Mouse (Mus musculus) C2C12 (cell line): Measurements from ENCODE around the gene Klhl26. TPM values are rescaled to one million over a fixed set of nuclear protein-coding genes. Genes with fewer than 3 reads are reported as not detected.
A peak's percentile ranks its signal among the peaks of the same experiment; 100 is the strongest.

Experiments
- H3K27me3 ChIP-seq: one replicate; pipeline ENCODE4 v1.6.1; 2011; ENCODE audit not compliant: control insufficient read depth, insufficient read depth, insufficient read length
- H3K36me3 ChIP-seq: one replicate; pipeline ENCODE4 v1.6.1; 2011; ENCODE audit not compliant: control insufficient read depth, insufficient read depth
- H3K4me3 ChIP-seq: one replicate; pipeline ENCODE4 v1.5.1; 2011; ENCODE audit warnings: mild to moderate bottlenecking, control low read depth; ENCODE audit not compliant: poor library complexity, insufficient read depth, severe bottlenecking
- H3K79me2 ChIP-seq: one replicate; pipeline ENCODE4 v1.6.1; 2011; ENCODE audit not compliant: control insufficient read depth, insufficient read depth
- H3K79me3 ChIP-seq: one replicate; pipeline ENCODE4 v1.6.1; 2011; ENCODE audit warnings: low read depth, control low read depth
- H3ac ChIP-seq: one replicate; pipeline ENCODE3; 2011; ENCODE audit warnings: low read depth; ENCODE audit not compliant: control insufficient read depth, insufficient read length
- CEBPB ChIP-seq: IDR thresholded peaks from one replicate; pipeline ENCODE4 v1.6.1; 2011; ENCODE audit warnings: low read depth, mild to moderate bottlenecking, control low read depth, moderate library complexity
- CTCF ChIP-seq: IDR thresholded peaks from one replicate; pipeline ENCODE4 v1.5.1; 2011; ENCODE audit not compliant: control insufficient read depth, insufficient read depth, insufficient read length
- FOSL1 ChIP-seq: IDR thresholded peaks from one replicate; pipeline ENCODE4 v1.8.0; 2011; ENCODE audit warnings: mild to moderate bottlenecking, low read length; ENCODE audit not compliant: poor library complexity, insufficient read depth, severe bottlenecking
- MAX ChIP-seq: IDR thresholded peaks from one replicate; pipeline ENCODE4 v1.6.1; 2011; ENCODE audit warnings: mild to moderate bottlenecking, control low read depth
- MYOD1 ChIP-seq: IDR thresholded peaks from one replicate; pipeline ENCODE4 v1.6.1; 2011; ENCODE audit warnings: low read depth; ENCODE audit not compliant: control insufficient read depth, insufficient read length
- MYOG ChIP-seq: IDR thresholded peaks from one replicate; pipeline ENCODE4 v1.6.1; 2011; ENCODE audit not compliant: control insufficient read depth, insufficient read length; ENCODE audit errors: extremely low read depth
- USF1 ChIP-seq: IDR thresholded peaks from one replicate; pipeline ENCODE4 v1.6.1; 2011; ENCODE audit warnings: low read depth, mild to moderate bottlenecking, control low read depth, moderate library complexity
- polyA plus RNA-seq: library from polyadenylated mRNA; unstranded; fragments of >200 nt; fragmentation: generic; extraction: Trizol; gene quantifications from one replicate; pipeline ENCODE4 v1.2.1, GENCODE M21; 2012; ENCODE audit warnings: missing spikeins

The Klhl26 gene
- polyA plus RNA-seq, 1 experiment = 34.4 TPM

DNA sequence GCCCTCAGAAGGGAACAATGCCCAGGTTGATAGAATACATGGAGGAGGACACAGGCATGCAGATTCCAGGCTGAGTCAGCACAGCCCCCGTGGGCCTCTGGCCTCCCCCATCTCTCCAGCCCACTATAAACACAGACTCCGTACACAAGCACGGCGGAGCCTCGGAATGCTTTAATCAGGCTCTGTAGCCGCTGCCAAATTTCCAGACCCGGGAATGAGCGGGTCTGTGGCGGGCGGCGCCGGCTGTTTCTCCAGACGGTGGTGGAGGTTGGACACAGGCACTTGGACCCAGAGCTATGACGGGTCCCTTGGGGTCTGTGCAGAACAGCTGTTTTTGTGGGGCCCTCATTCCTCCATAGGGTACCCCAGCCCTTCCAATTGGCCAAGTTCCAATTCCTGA lies 57.8 kb downstream of the Klhl26 start:
- Histone ChIP-seq H3K79me3 (peaks cover 2% of the 10 kb centered on the region), H3ac (no peak overlapping the region), H3K36me3 (peaks cover 2% of the 10 kb centered on the region), H3K27me3 (no peaks in the 10 kb centered on the region), H3K79me2 (peaks cover 12% of the 10 kb centered on the region), H3K4me3 (no peak overlapping the region)
- TF ChIP-seq CTCF (no peak), FOSL1 (no peak), MYOG (no peak)

DNA sequence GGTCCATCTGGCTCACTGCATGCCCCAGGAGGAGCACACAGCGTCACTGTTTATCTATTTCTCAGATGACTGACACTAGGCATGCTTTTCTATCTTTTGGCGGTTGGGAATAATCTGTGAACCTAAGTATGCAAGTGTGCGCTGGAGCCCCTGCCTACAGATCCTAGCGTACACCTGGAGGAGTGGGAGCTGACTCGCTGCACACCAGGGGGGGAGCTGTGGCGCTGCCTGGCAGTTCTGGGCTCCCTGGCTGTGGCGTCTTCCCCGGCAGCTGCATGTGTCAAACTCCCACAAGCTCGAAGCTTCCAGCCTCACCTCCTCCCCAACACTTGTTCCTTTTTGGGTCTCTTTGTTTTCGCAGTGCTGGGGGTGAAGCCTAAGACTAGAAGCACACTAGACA lies 58.9 kb downstream of the Klhl26 start:
- H3K36me3 ChIP-seq = peaks cover 5% of the 10 kb centered on the region
- peaks cover 17% of the 10 kb centered on the region for H3K79me2 ChIP-seq
- H3ac ChIP-seq = no peak overlapping the region
- no peak overlapping the region for H3K4me3 ChIP-seq
- TF ChIP-seq CEBPB (no peak), FOSL1 (no peak), MYOD1 (no peak), CTCF (peak; percentile 9), USF1 (no peak)
- peaks cover 4% of the 10 kb centered on the region for H3K79me3 ChIP-seq
- no peaks in the 10 kb centered on the region for H3K27me3 ChIP-seq

DNA sequence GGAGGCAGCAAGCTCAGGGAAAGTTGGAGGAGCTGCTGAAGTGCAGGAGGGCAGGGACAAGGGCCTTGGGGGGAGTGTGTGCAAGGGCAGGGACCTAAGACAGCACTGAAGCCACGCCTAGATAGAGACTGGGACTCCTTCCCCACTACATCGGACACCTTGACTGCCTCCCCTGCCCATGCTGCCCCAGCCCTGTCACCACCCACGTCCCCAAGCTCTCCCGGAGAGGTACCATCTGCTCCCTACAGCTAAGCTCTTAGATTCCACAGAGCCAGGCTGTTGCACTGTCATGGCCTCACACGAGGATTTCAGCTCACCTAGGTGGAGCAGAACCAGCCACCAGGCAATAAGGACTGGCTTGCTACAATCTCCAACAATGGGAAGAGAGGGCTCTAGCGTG lies 59.8 kb downstream of the Klhl26 start:
- no peak overlapping the region for H3ac ChIP-seq
- no peak overlapping the region for H3K4me3 ChIP-seq
- H3K36me3 ChIP-seq = peaks cover 5% of the 10 kb centered on the region
- TF ChIP-seq MYOG = no peak
- no peak for TF ChIP-seq CEBPB
- no peak for TF ChIP-seq MYOD1
- no peak for TF ChIP-seq FOSL1
- no peak for TF ChIP-seq MAX
- no peak for TF ChIP-seq USF1
- TF ChIP-seq CTCF = no peak
- H3K79me2 ChIP-seq = peaks cover 17% of the 10 kb centered on the region
- H3K27me3 ChIP-seq = no peaks in the 10 kb centered on the region
- H3K79me3 ChIP-seq = peaks cover 4% of the 10 kb centered on the region

- peaks cover 17% of the 10 kb centered on the region for H3K79me2 ChIP-seq
- H3K27me3 ChIP-seq = no peaks in the 10 kb centered on the region
- TF ChIP-seq MAX = no peak
- peak; percentile 3 for TF ChIP-seq CTCF
- H3K79me3 ChIP-seq = peaks cover 4% of the 10 kb centered on the region
- no peak overlapping the region for H3ac ChIP-seq
- H3K36me3 ChIP-seq = peaks cover 5% of the 10 kb centered on the region
- no peak overlapping the region for H3K4me3 ChIP-seq
Observed at GRCm38 (mm10) chr8:70415540-70416451, 61.0 kb downstream of the Klhl26 start.

- H3K27me3 ChIP-seq = no peaks in the 10 kb centered on the region
- H3K4me3 ChIP-seq = no peak overlapping the region
- peaks cover 17% of the 10 kb centered on the region for H3K79me2 ChIP-seq
- peaks cover 5% of the 10 kb centered on the region for H3K36me3 ChIP-seq
- no peak overlapping the region for H3ac ChIP-seq
- TF ChIP-seq USF1 (no peak), MAX (no peak), CEBPB (no peak), MYOD1 (no peak), CTCF (no peak), FOSL1 (no peak), MYOG (no peak)
- H3K79me3 ChIP-seq = peaks cover 4% of the 10 kb centered on the region
Observed at GRCm38 (mm10) chr8:70414310-70414946, 62.3 kb downstream of the Klhl26 start.

DNA sequence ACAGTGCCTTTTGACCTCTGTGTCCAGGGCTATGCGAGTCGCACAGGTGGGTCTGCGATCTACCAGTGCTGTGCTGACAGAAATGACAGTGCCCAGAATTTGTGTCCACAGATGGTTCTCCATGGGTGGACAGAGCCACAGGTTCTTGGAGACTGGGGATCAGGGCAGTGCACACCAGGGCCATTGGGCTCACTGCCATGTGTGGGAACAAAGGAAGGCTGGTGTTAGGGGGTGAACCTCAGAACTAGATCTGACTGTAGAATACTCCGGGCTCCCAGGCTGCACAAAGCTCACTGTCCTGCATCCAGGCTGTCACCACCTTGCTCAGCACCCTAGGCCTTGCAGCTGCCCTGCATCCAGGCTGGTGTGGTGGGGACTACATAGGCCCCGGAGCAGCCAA lies 66.5 kb downstream of the Klhl26 start:
- Histone ChIP-seq H3K36me3 (peaks cover 5% of the 10 kb centered on the region), H3K27me3 (no peaks in the 10 kb centered on the region), H3K79me3 (peaks cover 2% of the 10 kb centered on the region), H3ac (no peak overlapping the region), H3K79me2 (peaks cover 8% of the 10 kb centered on the region), H3K4me3 (no peak overlapping the region)
- TF ChIP-seq CTCF = no peak
- no peak for TF ChIP-seq MYOG
- no peak for TF ChIP-seq FOSL1
